Mouse (Mus musculus) ovary, postnatal 36 days (tissue): ENCODE results near the gene Hmces.

ENCODE experiments used
- DNase-seq: peaks from one replicate; pipeline ENCODE4 v3.0.0; 2022; ENCODE audit warnings: low spot score, mixed read lengths

The Hmces gene

GRCm38 (mm10) chr6:87913661-87914325 is at the start of gene Hmces:
TSS of gene Hmces (plus strand) at chr6:87913935.
- peak; percentile 71 for DNase-seq

DNA sequence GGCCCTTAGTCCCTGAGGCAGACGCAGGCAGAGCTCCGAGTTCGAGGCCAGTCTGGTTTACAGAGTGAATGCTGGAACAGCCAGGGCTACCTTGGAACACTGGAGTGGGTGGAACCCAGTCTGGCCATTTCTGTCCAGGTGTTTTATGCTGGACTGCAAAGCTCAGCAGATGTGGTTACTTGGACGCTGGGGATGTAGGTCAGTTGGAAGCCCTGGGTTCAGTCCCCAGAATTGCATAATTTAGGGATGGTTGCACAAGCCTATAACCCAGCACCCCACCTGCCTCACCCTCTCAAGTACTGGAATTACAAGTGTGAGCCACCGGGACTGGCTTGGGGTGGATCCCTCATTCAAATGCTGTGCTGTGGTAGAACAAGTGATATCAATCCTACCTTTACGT is 47.5 kb upstream of the Hmces start:
- DNase-seq = no peak

GRCm38 (mm10) chr6:87867256-87867655 is 46.5 kb upstream of the Hmces start:
- DNase-seq = no peak

DNA sequence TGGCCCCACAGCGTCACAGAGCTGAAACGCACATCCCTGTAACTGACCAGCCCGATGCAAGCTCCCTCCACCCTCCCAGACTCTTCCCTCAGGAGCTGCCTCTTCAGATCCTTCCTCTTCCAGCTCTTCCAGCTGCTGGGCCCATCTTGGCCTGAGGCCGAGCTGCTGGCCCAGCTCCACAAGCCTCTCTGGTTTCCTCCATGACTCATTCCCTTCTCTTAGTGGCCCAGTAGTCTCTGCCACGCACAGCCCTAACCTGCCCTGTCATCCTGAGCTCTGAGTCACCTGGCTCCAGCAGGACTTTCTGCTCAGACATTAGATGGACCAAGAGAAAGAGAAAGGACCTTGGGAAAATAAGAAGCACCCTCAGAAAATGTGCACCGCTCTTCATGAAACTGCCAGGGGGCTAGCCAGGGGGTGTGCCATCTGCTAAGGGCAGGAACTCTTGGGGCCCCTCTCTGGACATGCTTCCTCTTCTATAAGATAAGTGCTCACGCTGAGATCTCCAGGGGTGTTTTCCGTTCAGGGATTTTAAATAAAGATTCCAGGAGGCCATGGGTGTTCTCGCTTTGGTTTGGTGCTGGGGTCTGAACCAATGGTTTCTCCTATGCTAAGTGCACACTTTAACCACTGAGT is 44.7 kb upstream of the Hmces start:
- peak; percentile 76 for DNase-seq

DNA sequence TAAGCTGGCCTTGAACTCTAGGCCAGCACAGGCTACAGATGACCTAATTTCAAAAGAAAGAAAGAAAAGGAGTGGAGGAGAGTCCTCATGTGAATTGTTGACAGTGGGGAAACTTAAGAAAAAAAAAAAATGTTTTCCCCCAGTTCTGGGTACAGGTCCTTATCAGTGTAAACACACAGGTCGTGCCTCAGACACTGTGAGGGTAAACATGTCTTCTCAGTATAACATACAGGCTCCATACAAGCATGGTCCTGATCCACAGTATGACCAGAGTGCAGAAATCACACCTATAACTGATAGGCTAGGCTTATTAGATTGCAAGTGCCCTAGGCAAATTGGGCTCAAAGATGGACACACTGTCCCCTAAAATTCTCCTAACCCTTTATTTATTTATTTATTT is 43.3 kb upstream of the Hmces start:
- no peak for DNase-seq

DNA sequence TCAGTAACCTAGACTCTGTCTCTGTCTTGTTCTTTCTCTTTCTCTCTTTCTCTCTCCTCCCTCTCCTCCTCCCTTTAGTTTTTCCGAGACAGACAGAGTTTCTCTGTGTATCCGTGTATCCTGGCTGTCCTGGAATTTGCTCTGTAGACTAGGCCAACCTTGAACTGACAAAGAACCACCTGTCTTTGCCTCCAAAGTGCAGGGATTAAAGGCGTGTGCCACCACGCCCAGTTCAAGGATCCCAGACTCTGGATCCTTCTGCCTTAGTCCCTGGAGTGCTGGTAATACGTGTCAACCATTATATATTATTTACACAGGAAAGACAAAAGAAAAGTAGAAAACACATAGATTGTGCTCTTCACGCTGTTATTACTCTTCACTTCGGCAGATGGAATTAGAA is 42.5 kb upstream of the Hmces start:
- no peak for DNase-seq

DNA sequence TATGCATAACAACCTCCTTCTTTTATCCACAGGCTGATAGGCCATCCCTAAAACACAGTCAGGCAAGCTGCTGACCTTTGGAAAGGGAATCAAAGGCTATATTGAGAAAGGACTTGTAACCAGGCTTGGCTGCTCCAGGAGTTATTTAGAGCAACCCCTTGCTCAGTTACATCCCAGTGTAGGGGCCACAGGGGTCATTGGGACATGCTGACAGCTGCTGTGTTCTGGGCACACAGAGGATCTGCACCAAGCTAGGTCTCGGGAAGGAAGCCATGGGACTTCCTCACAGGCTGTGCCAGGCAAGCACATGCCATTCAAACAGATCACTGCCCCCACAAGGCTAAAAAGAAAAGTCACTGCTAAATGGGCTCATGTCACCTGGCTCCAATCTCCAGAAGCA is 40.6 kb upstream of the Hmces start:
- DNase-seq = no peak

DNA sequence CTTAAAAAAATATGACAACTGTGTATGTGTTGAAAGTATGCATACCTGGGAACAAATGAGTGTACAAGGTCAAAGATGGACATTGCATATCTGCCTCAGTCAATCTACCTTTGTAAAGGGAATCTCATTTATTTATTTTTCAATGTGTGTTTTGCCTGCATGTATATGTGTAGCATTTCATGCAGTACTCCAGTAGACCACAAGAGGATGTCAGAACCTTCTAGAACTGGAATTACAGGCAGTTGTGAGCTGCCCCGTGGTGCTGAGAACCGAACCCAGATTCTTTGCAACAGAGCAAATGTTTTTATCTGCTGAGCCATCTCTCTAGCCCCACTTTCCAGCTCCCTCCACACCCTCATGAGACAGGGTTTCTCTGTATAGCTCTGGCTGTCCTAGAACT is 39.8 kb upstream of the Hmces start:
- no peak for DNase-seq

DNA sequence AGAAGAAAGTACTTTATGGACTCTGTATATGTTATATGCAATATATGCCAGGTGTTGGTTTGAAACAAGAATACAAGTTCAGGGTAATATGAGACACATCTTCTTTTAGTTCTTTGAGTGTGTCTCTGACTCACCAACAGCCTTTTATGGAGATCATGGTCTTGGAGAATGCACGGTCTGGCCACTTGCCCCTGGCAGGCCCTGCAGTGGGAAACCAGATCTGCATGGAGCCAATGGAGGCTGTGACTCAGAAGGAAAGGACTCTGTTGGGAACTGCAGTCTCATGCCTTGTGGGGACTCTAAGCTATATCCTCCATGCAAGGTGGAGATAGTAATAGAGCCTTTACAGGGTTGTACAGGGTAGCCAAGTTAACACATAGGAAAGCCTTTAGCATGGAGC is 38.7 kb upstream of the Hmces start:
- DNase-seq = peak; percentile 21

DNA sequence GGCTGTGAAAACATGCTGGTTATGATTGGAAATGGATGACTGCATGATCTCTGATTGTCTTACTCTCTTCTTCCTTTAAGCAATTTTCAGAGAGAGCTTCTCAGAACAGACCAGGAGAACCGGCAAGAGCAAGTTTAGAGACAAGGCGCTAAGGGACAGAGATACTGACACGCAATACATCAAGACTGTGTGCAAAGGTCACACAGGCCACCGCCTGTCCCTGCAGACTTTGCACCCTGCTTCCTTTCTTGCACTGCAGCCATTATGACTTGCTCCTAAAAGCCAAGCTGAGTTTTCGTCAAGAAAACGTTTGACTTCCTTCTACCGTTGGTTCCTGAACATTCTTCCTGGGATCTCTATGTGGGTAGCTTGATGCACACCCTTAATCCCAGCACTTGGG is 38.2 kb upstream of the Hmces start:
- DNase-seq = no peak

GRCm38 (mm10) chr6:87876068-87876643 is 37.6 kb upstream of the Hmces start:
- DNase-seq = peak; percentile 55

DNA sequence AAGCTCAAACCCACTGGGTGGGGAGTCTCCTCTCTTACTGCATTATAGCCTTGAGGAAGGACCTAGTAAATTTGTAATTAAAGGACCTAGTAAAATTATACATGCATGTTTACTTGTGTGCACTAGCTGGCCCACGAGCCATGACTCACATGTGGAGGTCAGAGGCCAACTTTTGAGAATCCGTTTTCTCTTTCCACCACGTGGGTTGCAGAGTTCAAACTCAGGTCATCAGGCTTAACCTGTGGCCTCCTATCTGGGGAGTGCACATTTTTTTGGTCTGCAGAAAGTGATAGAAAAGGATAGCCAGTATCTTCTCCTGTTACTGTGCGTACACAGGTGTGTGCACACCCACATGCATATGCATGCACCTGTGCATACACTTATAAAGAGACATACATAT is 34.7 kb upstream of the Hmces start:
- DNase-seq = no peak

- DNase-seq = no peak
Observed at GRCm38 (mm10) chr6:87879628-87880027, 34.1 kb upstream of the Hmces start.

- DNase-seq = no peak
Observed at GRCm38 (mm10) chr6:87882221-87882620, 31.5 kb upstream of the Hmces start.

GRCm38 (mm10) chr6:87882816-87883215 is 30.9 kb upstream of the Hmces start:
- peak; percentile 55 for DNase-seq

GRCm38 (mm10) chr6:87886721-87887120 is 27.0 kb upstream of the Hmces start:
- DNase-seq = no peak

GRCm38 (mm10) chr6:87887594-87888233 is 26.0 kb upstream of the Hmces start, which contains the start of gene Copg1:
TSS of gene Copg1 (plus strand) at chr6:87887814.
- peak; percentile 100 for DNase-seq

GRCm38 (mm10) chr6:87893931-87894330 is 19.8 kb upstream of the Hmces start:
- DNase-seq = no peak

DNA sequence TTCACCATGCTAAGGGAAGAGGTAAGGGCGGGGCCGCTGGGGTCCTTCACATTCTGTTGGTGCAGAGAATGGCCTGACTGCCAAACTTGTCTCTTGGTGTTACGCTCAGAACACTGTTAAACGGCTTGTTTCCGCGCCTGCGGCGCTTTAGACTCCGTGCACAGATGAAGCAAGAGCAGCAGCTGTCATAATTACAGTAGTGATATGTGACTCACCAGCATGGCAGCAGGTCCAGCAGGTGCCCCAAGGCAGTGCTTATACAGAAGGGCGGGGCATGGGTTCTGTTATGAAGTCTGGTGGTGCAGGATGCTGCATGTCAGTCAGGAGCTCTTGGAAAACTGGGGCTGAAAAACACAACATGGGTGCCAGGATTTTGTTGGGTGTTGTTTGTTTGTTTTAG is 15.7 kb upstream of the Hmces start:
- no peak for DNase-seq

DNA sequence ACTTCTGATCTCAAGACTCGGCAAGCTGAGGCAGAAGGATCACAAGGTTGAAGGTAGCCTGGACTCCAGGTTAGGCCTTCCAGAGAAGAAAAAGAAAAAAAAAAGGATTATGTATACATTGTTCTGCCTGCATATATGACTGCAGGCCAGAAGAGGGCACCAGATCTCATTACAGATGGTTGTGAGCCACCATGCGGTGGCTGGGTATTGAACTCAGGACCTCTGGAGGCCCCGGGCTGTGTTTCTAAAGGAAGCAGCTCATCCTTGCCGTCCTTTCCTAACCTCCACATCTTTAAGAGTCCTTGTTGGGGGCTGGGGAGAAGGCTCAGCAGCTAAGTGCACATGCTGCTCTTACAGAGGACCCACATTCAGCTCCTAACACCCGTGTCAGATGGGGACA is 7.1 kb upstream of the Hmces start:
- no peak for DNase-seq

DNA sequence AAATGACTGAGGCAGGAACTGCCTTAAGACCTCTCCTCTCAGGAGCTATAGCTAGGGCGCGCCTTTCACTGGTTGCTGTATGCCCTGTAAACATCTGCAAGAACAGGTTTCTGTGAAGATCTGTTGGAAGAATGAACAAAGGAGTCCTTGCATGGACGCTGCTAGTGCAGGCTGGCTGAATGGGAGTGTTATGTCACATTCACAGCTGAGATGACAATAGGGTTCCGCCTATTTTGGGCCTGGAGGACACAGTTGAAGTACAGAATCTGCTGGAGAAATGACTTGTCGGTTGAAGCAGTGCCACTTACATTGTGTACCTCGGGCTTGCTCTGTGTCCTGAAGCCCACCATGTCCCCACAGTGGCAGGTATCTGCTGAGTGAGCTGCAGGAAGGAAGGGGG is 4.6 kb upstream of the Hmces start:
- DNase-seq = no peak

GRCm38 (mm10) chr6:87911559-87911958 is 2.2 kb upstream of the Hmces start:
- no peak for DNase-seq
